Comparison of ENCODE assay signal across 23 mouse cellular contexts in the genomic region with DNA sequence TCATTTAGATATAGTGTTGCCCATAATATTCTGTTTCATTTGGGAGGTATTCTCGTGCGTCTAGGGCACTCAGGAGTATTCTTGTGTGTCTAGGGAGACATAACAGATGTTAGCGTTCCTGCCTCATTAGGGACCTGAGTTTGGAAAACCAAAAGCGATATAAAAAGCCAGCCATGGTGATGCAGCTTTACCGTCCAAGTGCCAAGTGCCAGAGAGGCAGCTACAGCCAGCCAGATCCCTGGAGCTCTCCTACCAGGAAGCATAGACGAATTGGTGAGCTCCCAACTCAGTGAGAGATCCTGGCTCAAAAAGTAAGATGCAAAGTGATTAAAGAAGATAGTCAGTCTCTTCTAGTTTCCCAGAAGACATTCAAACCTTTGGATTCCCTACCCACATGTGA.
"Had no signal": no experiment of that assay in that cellular context is flagged by ENCODE, and none has a peak within 500 bp of the region (broad histone marks: within the 10 kb centered on the region; RNA-seq: fewer than 3 reads in every experiment).

No protein-coding gene starts in this region.

- H3K4me3 ChIP-seq: layer of hippocampus, adult 2 months; left cerebral cortex, adult 2 months; limb, embryonic 12.5 days; limb, embryonic 15.5 days; midbrain, embryonic 12.5 days; midbrain, embryonic 15.5 days; neural tube, embryonic 13.5 days; stomach, embryonic 15.5 days had no signal

- H3K4me1 ChIP-seq: limb, embryonic 15.5 days; midbrain, embryonic 12.5 days; midbrain, embryonic 15.5 days; neural tube, embryonic 13.5 days; stomach, embryonic 15.5 days had no signal

- H3K27ac ChIP-seq: kidney, postnatal 0 days; layer of hippocampus, adult 2 months; left cerebral cortex, adult 2 months; limb, embryonic 12.5 days; liver, embryonic 14.5 days; macrophage; midbrain, embryonic 12.5 days; midbrain, embryonic 15.5 days; neural tube, embryonic 13.5 days; stomach, embryonic 15.5 days had no signal

- H3K9ac ChIP-seq: limb, embryonic 12.5 days; limb, embryonic 15.5 days; liver, embryonic 14.5 days; liver, postnatal 0 days; lung, embryonic 14.5 days; midbrain, embryonic 12.5 days; midbrain, embryonic 15.5 days; neural tube, embryonic 13.5 days; stomach, embryonic 15.5 days had no signal

- H3K9me3 ChIP-seq: limb, embryonic 12.5 days; limb, embryonic 15.5 days; midbrain, embryonic 12.5 days; midbrain, embryonic 15.5 days; neural tube, embryonic 13.5 days; stomach, embryonic 15.5 days had no signal

- DNase-seq: kidney, postnatal 25 days; layer of hippocampus, adult 9-11 months; layer of hippocampus, postnatal 36 days; left cerebral cortex, postnatal 4 days; liver, postnatal 0 days; lung, embryonic 14.5 days; retina, postnatal 1 day; right cerebral cortex, postnatal 25 days; spleen, adult 18-20 months; thymus, postnatal 25 days had no signal

- H3K36me3 ChIP-seq: limb, embryonic 12.5 days; limb, embryonic 15.5 days; midbrain, embryonic 12.5 days; midbrain, embryonic 15.5 days; neural tube, embryonic 13.5 days; stomach, embryonic 15.5 days had no signal

- ATAC-seq: liver, postnatal 0 days; lung, postnatal 0 days; midbrain, embryonic 15.5 days had no signal

- H3K4me2 ChIP-seq: limb, embryonic 12.5 days; limb, embryonic 15.5 days; liver, embryonic 11.5 days; lung, embryonic 14.5 days; midbrain, embryonic 12.5 days; midbrain, embryonic 15.5 days; neural tube, embryonic 13.5 days; stomach, embryonic 15.5 days had no signal

- H3K27me3 ChIP-seq: limb, embryonic 12.5 days; limb, embryonic 15.5 days; midbrain, embryonic 12.5 days; midbrain, embryonic 15.5 days; neural tube, embryonic 13.5 days; stomach, embryonic 15.5 days had no signal
